In genomic region chr10:121040911-121041310, GRCm38 (mm10) we compare ENCODE assay signal across 18 mouse cellular contexts. TPM values are rescaled to one million over a fixed set of nuclear protein-coding genes. Genes with fewer than 3 reads are reported as not detected.
DNase-seq lines count a peak whose midpoint lies in the region; ATAC-seq and TF ChIP-seq lines count a peak whose summit lies in the region.
"Had no signal": no experiment of that assay in that cellular context is flagged by ENCODE, and none has a peak within 500 bp of the region (broad histone marks: within the 10 kb centered on the region; RNA-seq: fewer than 3 reads in every experiment).

No protein-coding gene starts in this region.

- H3K4me2 ChIP-seq in hindbrain, embryonic 11.5 days (replicated peaks; ENCODE audit: low read depth, low read length): no peak overlapping the region
- no peak overlapping the region for H3K4me2 ChIP-seq in hindbrain, embryonic 13.5 days
- peak overlapping the region; percentile 23; the same call in 1 of the 2 replicates for H3K4me2 ChIP-seq in embryonic facial prominence, embryonic 15.5 days (replicated peaks)
- peak overlapping the region; percentile 44 for H3K4me2 ChIP-seq in limb, embryonic 12.5 days
- no peak overlapping the region for H3K4me2 ChIP-seq in liver, postnatal 0 days (ENCODE audit: low read depth, low read length)
- H3K4me2 ChIP-seq: midbrain, embryonic 12.5 days; neural tube, embryonic 12.5 days had no signal

- no peak for TF ChIP-seq CTCF in liver, postnatal 0 days (IDR thresholded peaks at IDR 0.05; ENCODE audit: low read depth)

- no peak overlapping the region for H3K9ac ChIP-seq in hindbrain, embryonic 11.5 days (ENCODE audit: low read depth, low read length)
- no peak overlapping the region for H3K9ac ChIP-seq in hindbrain, embryonic 13.5 days
- no peak overlapping the region for H3K9ac ChIP-seq in embryonic facial prominence, embryonic 15.5 days
- no peak overlapping the region for H3K9ac ChIP-seq in limb, embryonic 12.5 days (replicated peaks)
- no peak overlapping the region for H3K9ac ChIP-seq in liver, postnatal 0 days (replicated peaks)
- H3K9ac ChIP-seq: liver, embryonic 14.5 days; midbrain, embryonic 12.5 days; neural tube, embryonic 12.5 days had no signal

- no peak for TF ChIP-seq EP300 in liver, postnatal 0 days (IDR thresholded peaks at IDR 0.05; ENCODE audit: low read depth)

- no peaks in the 10 kb centered on the region for H3K4me1 ChIP-seq in hindbrain, embryonic 11.5 days (replicated peaks; ENCODE audit: control insufficient read depth, insufficient read depth, low read length)
- H3K4me1 ChIP-seq in hindbrain, embryonic 13.5 days (replicated peaks): no peaks in the 10 kb centered on the region
- H3K4me1 ChIP-seq in embryonic facial prominence, embryonic 10.5 days: peaks cover 17% of the 10 kb centered on the region; the same call in 1 of the 2 replicates
- 0 out of 2 replicates have a peak, but pooled peaks cover 10% of the 10 kb centered on the region for H3K4me1 ChIP-seq in embryonic facial prominence, embryonic 15.5 days
- peaks cover 41% of the 10 kb centered on the region for H3K4me1 ChIP-seq in limb, embryonic 12.5 days (replicated peaks)
- no peaks in the 10 kb centered on the region for H3K4me1 ChIP-seq in liver, postnatal 0 days (ENCODE audit: insufficient read depth)
- H3K4me1 ChIP-seq: neural tube, embryonic 12.5 days had no signal

- DNase-seq in hindbrain, embryonic 11.5 days (ENCODE audit: low spot score): peak; percentile 33
- DNase-seq in embryonic facial prominence, embryonic 10.5 days (ENCODE audit: low spot score): peak; percentile 54
- DNase-seq in liver, postnatal 0 days: no peak
- DNase-seq in layer of hippocampus, adult 18-20 months (ENCODE audit: low spot score in 2 of 2): no peak
- DNase-seq: cerebellum, adult 11-12 months; heart, adult 18-20 months; kidney, adult 18-20 months; lung, postnatal 14 days; thymus, postnatal 25 days had no signal

- peaks cover 4% of the 10 kb centered on the region for H3K27me3 ChIP-seq in hindbrain, embryonic 11.5 days (ENCODE audit: control insufficient read depth, insufficient read depth, low read length)
- H3K27me3 ChIP-seq in hindbrain, embryonic 13.5 days: peaks cover 11% of the 10 kb centered on the region
- H3K27me3 ChIP-seq in embryonic facial prominence, embryonic 10.5 days (replicated peaks; ENCODE audit: low read depth, poor library complexity, severe bottlenecking): peaks cover 12% of the 10 kb centered on the region
- H3K27me3 ChIP-seq in embryonic facial prominence, embryonic 15.5 days: no peaks in the 10 kb centered on the region
- H3K27me3 ChIP-seq in limb, embryonic 12.5 days: no peaks in the 10 kb centered on the region
- H3K27me3 ChIP-seq in liver, postnatal 0 days (ENCODE audit: insufficient read depth, low read length): no peaks in the 10 kb centered on the region

- H3K4me3 ChIP-seq in hindbrain, embryonic 11.5 days (ENCODE audit: low read depth, low read length): no peak overlapping the region
- no peak overlapping the region for H3K4me3 ChIP-seq in hindbrain, embryonic 13.5 days
- H3K4me3 ChIP-seq in embryonic facial prominence, embryonic 10.5 days: no peak overlapping the region
- H3K4me3 ChIP-seq in embryonic facial prominence, embryonic 15.5 days (replicated peaks): 0 out of 2 replicates have a peak overlapping the region, but pooled peaks have one; percentile 0
- H3K4me3 ChIP-seq in limb, embryonic 12.5 days (replicated peaks): 0 out of 2 replicates have a peak overlapping the region, but pooled peaks have one; percentile 3
- H3K4me3 ChIP-seq in liver, postnatal 0 days (ENCODE audit: low read depth, low read length): no peak overlapping the region
- H3K4me3 ChIP-seq: left cerebral cortex, adult 2 months; midbrain, embryonic 12.5 days; neural tube, embryonic 12.5 days had no signal

- no peak overlapping the region for H3K27ac ChIP-seq in hindbrain, embryonic 11.5 days (ENCODE audit: low read depth, low read length)
- no peak overlapping the region for H3K27ac ChIP-seq in hindbrain, embryonic 13.5 days
- H3K27ac ChIP-seq in embryonic facial prominence, embryonic 10.5 days (replicated peaks): no peak overlapping the region
- H3K27ac ChIP-seq in embryonic facial prominence, embryonic 15.5 days (replicated peaks): 0 out of 2 replicates have a peak overlapping the region, but pooled peaks have one; percentile 7
- peak overlapping the region; percentile 72 for H3K27ac ChIP-seq in limb, embryonic 12.5 days
- no peak overlapping the region for H3K27ac ChIP-seq in liver, postnatal 0 days (ENCODE audit: low read depth)
- H3K27ac ChIP-seq: left cerebral cortex, adult 2 months; liver, embryonic 14.5 days; midbrain, embryonic 12.5 days; neural tube, embryonic 12.5 days; stomach, postnatal 0 days had no signal

- 66% methylated on average over 14 of the region's 14 CpGs for WGBS in hindbrain, embryonic 11.5 days
- 70% methylated on average over 14 of the region's 14 CpGs for WGBS in hindbrain, embryonic 13.5 days
- WGBS in embryonic facial prominence, embryonic 10.5 days: 69% methylated on average over 14 of the region's 14 CpGs
- 35% methylated on average over 14 of the region's 14 CpGs for WGBS in embryonic facial prominence, embryonic 15.5 days
- WGBS in limb, embryonic 12.5 days: 15% methylated on average over 14 of the region's 14 CpGs
- 78% methylated on average over 14 of the region's 14 CpGs for WGBS in liver, postnatal 0 days (ENCODE audit: insufficient replicate concordance)

- no peaks in the 10 kb centered on the region for H3K36me3 ChIP-seq in hindbrain, embryonic 11.5 days (ENCODE audit: control insufficient read depth, insufficient read depth, low read length)
- no peaks in the 10 kb centered on the region for H3K36me3 ChIP-seq in hindbrain, embryonic 13.5 days
- no peaks in the 10 kb centered on the region for H3K36me3 ChIP-seq in embryonic facial prominence, embryonic 10.5 days (replicated peaks)
- no peaks in the 10 kb centered on the region for H3K36me3 ChIP-seq in embryonic facial prominence, embryonic 15.5 days
- 0 out of 2 replicates have a peak, but pooled peaks cover 7% of the 10 kb centered on the region for H3K36me3 ChIP-seq in limb, embryonic 12.5 days
- H3K36me3 ChIP-seq in liver, postnatal 0 days (replicated peaks; ENCODE audit: insufficient read depth, low read length): no peaks in the 10 kb centered on the region
- H3K36me3 ChIP-seq: midbrain, embryonic 12.5 days; neural tube, embryonic 12.5 days had no signal

- ATAC-seq in hindbrain, embryonic 11.5 days (ENCODE audit: low FRiP score): no peak
- no peak for ATAC-seq in hindbrain, embryonic 13.5 days (ENCODE audit: low FRiP score)
- ATAC-seq in embryonic facial prominence, embryonic 15.5 days (ENCODE audit: insufficient number of reproducible peaks, low FRiP score, low TSS enrichment, low read depth): no peak
- no peak for ATAC-seq in limb, embryonic 12.5 days (ENCODE audit: insufficient number of reproducible peaks, insufficient read depth, low FRiP score, low TSS enrichment, low read depth)
- no peak for ATAC-seq in liver, postnatal 0 days

- no peaks in the 10 kb centered on the region for H3K9me3 ChIP-seq in hindbrain, embryonic 11.5 days (ENCODE audit: control insufficient read depth, low read length)
- H3K9me3 ChIP-seq in hindbrain, embryonic 13.5 days: no peaks in the 10 kb centered on the region
- H3K9me3 ChIP-seq in embryonic facial prominence, embryonic 10.5 days: no peaks in the 10 kb centered on the region
- no peaks in the 10 kb centered on the region for H3K9me3 ChIP-seq in embryonic facial prominence, embryonic 15.5 days (replicated peaks)
- H3K9me3 ChIP-seq in limb, embryonic 12.5 days: no peaks in the 10 kb centered on the region
- no peaks in the 10 kb centered on the region for H3K9me3 ChIP-seq in liver, postnatal 0 days (ENCODE audit: low read length)
- H3K9me3 ChIP-seq: midbrain, embryonic 12.5 days; neural tube, embryonic 12.5 days had no signal

RNA-seq across cellular contexts. Expression of gene Wif1, which starts 7.2 kb away (rescaled TPM):
- polyA plus RNA-seq in hindbrain, embryonic 11.5 days (2014; fragmentation: Nextera tagmentation; extraction: Ambion mirVana): 4.9 and 6.1 TPM in 2 replicates
- polyA plus RNA-seq in hindbrain, embryonic 13.5 days (2015; fragmentation: Nextera tagmentation; extraction: Ambion mirVana): 7.2 and 10.7 TPM in 2 replicates
- polyA plus RNA-seq in embryonic facial prominence, embryonic 10.5 days (2016; fragmentation: Nextera tagmentation; extraction: Ambion mirVana): 2.4 and 8.1 TPM in 2 replicates
- polyA plus RNA-seq in embryonic facial prominence, embryonic 15.5 days (2015; fragmentation: Nextera tagmentation; extraction: Ambion mirVana): 89.0 and 92.7 TPM in 2 replicates
- polyA plus RNA-seq in limb, embryonic 12.5 days (2016; fragmentation: Nextera tagmentation; extraction: Ambion mirVana): 87.4 and 91.8 TPM in 2 replicates
- polyA plus RNA-seq in liver, postnatal 0 days (2015; fragmentation: Nextera tagmentation; extraction: Ambion mirVana): 4.1 and 5.3 TPM in 2 replicates
- total RNA-seq in layer of hippocampus, adult 18-20 months (2021): 1 to 10 TPM in 1 of 2 experiments, under 1 TPM in 1; 0.62 to 1.2 TPM
- polyA plus RNA-seq: spleen, adult 2 months had no signal

Comparison
In these comparisons a context has a peak if more than half of its experiments do, and no peak if none do; other contexts are left out.
1. H3K27ac ChIP-seq: peak in embryonic facial prominence, embryonic 15.5 days (single experiment) and limb, embryonic 12.5 days (single experiment); none in hindbrain, embryonic 11.5 days (single experiment), hindbrain, embryonic 13.5 days (single experiment), embryonic facial prominence, embryonic 10.5 days (single experiment) and liver, postnatal 0 days (single experiment).
2. H3K4me3 ChIP-seq: peak in embryonic facial prominence, embryonic 15.5 days (single experiment) and limb, embryonic 12.5 days (single experiment); none in hindbrain, embryonic 11.5 days (single experiment), hindbrain, embryonic 13.5 days (single experiment), embryonic facial prominence, embryonic 10.5 days (single experiment) and liver, postnatal 0 days (single experiment).
3. DNase-seq: peak in hindbrain, embryonic 11.5 days (single experiment) and embryonic facial prominence, embryonic 10.5 days (single experiment); none in liver, postnatal 0 days (single experiment) and layer of hippocampus, adult 18-20 months (0 of 2).
4. H3K4me2 ChIP-seq: peak in embryonic facial prominence, embryonic 15.5 days (single experiment) and limb, embryonic 12.5 days (single experiment); none in hindbrain, embryonic 11.5 days (single experiment), hindbrain, embryonic 13.5 days (single experiment) and liver, postnatal 0 days (single experiment).